Mouse (Mus musculus) myocyte (in vitro differentiated cells): ENCODE results near the gene Vti1a.

Experiments used
- CEBPB ChIP-seq: IDR thresholded peaks from 2 replicates; pipeline ENCODE4 v1.6.1; 2011; ENCODE audit warnings: mild to moderate bottlenecking, moderate library complexity; ENCODE audit not compliant: poor library complexity, insufficient read depth, severe bottlenecking
- E2F4 ChIP-seq: IDR thresholded peaks from one replicate; pipeline ENCODE4 v1.6.1; 2011; ENCODE audit warnings: mild to moderate bottlenecking, control low read depth, moderate library complexity; ENCODE audit not compliant: insufficient read depth
- MAX ChIP-seq: IDR thresholded peaks from one replicate; pipeline ENCODE4 v1.6.1; 2011; ENCODE audit warnings: low read depth, mild to moderate bottlenecking, control low read depth
- MYOD1 ChIP-seq, 3 experiments: IDR thresholded peaks; one replicate each; pipeline ENCODE4 v1.6.1; 2011; ENCODE audit warnings: control low read depth in 2 of 3, low read depth in 2 of 3, mild to moderate bottlenecking in 2 of 3, moderate library complexity in 1 of 3; ENCODE audit not compliant: insufficient read length in 2 of 3, control insufficient read depth in 1 of 3
- MYOG ChIP-seq, 3 experiments: IDR thresholded peaks; one replicate each; pipeline ENCODE4 v1.6.1; 2011; ENCODE audit warnings: control low read depth in 2 of 3, low read depth in 2 of 3, mild to moderate bottlenecking in 2 of 3; ENCODE audit not compliant: insufficient read length in 2 of 3, control insufficient read depth in 1 of 3, insufficient read depth in 1 of 3
- POLR2A ChIP-seq: IDR thresholded peaks from one replicate; pipeline ENCODE4 v1.6.1; 2011; ENCODE audit warnings: low read depth, mild to moderate bottlenecking, control low read depth, moderate library complexity; ENCODE audit not compliant: insufficient read length
- POLR2AphosphoS2 ChIP-seq: IDR thresholded peaks from one replicate; pipeline ENCODE4 v1.6.1; 2011; ENCODE audit warnings: low read depth, control low read depth; ENCODE audit not compliant: insufficient read length
- SRF ChIP-seq: IDR thresholded peaks from one replicate; pipeline ENCODE4 v1.6.1; 2011; ENCODE audit warnings: low read depth; ENCODE audit not compliant: control insufficient read depth, insufficient read length
- TCF12 ChIP-seq: IDR thresholded peaks from one replicate; pipeline ENCODE4 v1.6.1; 2011; ENCODE audit warnings: mild to moderate bottlenecking, control low read depth; ENCODE audit not compliant: poor library complexity, insufficient read depth, severe bottlenecking
- TCF3 ChIP-seq: IDR thresholded peaks from one replicate; pipeline ENCODE4 v1.6.1; 2011; ENCODE audit warnings: low read depth, control low read depth; ENCODE audit not compliant: insufficient read length
- USF1 ChIP-seq: IDR thresholded peaks from one replicate; pipeline ENCODE4 v1.6.1; 2011; ENCODE audit warnings: low read depth, mild to moderate bottlenecking, control low read depth, moderate library complexity

DNA sequence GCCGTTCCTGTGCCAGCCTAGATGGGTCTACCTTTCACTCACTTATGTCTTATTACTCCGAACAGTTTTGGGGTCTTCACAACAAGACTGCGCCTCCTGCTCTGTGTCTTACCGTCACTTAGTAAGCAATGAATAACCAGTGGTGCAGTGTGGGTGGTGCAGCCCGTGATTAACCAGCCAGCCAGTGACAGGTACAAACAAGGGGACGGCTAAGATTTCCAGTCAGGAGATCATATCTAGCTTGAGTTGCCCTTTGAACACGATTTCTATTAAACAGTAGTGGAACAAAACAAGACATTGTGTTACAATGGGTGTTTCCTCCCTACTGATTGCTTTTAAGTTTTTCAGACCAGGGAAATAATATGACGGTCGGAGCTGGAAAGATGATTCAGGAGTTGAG lies 27.2 kb downstream of the Vti1a start:
- TF ChIP-seq MYOG (IDR thresholded peaks at IDR 0.05; ENCODE audit: control insufficient read depth in 1 of 3, insufficient read depth in 1 of 3, insufficient read length in 2 of 3, low read depth in 2 of 3) (no peak), POLR2A (no peak), MAX (no peak), CEBPB (no peak), TCF12 (no peak), USF1 (no peak), E2F4 (no peak), POLR2AphosphoS2 (no peak), SRF (no peak), TCF3 (no peak), MYOD1 (IDR thresholded peaks at IDR 0.05; ENCODE audit: control insufficient read depth in 1 of 3, insufficient read length in 2 of 3, low read depth in 2 of 3) (no peak)
